Mouse (Mus musculus) intestine, postnatal 0 days (tissue): ENCODE measurements around the gene Ncor2. TPM values are rescaled to one million over a fixed set of nuclear protein-coding genes. Genes with fewer than 3 reads are reported as not detected.
A peak's percentile ranks its signal among the peaks of the same experiment; 100 is the strongest.

Source experiments
- ATAC-seq: fragments of 200-750 bp; cut with Nextera tagmentation; 2 replicates; pipeline ENCODE4 v1.8.0; 2017; ENCODE audit warnings: mild to moderate bottlenecking, moderate TSS enrichment, moderate library complexity
- H3K27ac ChIP-seq: fragments of 300-500 bp; sonication (generic); 2 replicates; pipeline ENCODE4 v1.5.1; 2014; ENCODE audit warnings: mild to moderate bottlenecking, low read depth, low read length, moderate library complexity
- H3K27me3 ChIP-seq: fragments of 300-500 bp; sonication (generic); replicated peaks from 2 replicates; pipeline ENCODE4 v1.6.1; 2014; ENCODE audit warnings: low read length, mixed read lengths; ENCODE audit not compliant: control insufficient read depth, insufficient read depth
- H3K36me3 ChIP-seq: fragments of 300-500 bp; sonication (generic); 2 replicates; pipeline ENCODE4 v1.6.1; 2014; ENCODE audit warnings: mild to moderate bottlenecking, moderate library complexity; ENCODE audit not compliant: control insufficient read depth, insufficient read depth
- H3K4me1 ChIP-seq: fragments of 300-500 bp; sonication (generic); replicated peaks from 2 replicates; pipeline ENCODE4 v1.6.1; 2014; ENCODE audit warnings: antibody characterized with exemption, low read length, mixed read lengths; ENCODE audit not compliant: control insufficient read depth, insufficient read depth
- H3K4me2 ChIP-seq: fragments of 300-500 bp; sonication (generic); replicated peaks from 2 replicates; pipeline ENCODE4 v1.6.1; 2014; ENCODE audit warnings: low read depth, mild to moderate bottlenecking, moderate library complexity
- H3K4me3 ChIP-seq: fragments of 300-500 bp; sonication (generic); 2 replicates; pipeline ENCODE4 v1.5.1; 2014; ENCODE audit warnings: low read depth, low read length
- H3K9ac ChIP-seq: fragments of 300-500 bp; sonication (generic); 2 replicates; pipeline ENCODE4 v1.6.1; 2014; ENCODE audit warnings: mild to moderate bottlenecking, low read depth, low read length
- H3K9me3 ChIP-seq: fragments of 300-500 bp; sonication (generic); 2 replicates; pipeline ENCODE4 v1.6.1; 2016; ENCODE audit warnings: mixed run types; ENCODE audit not compliant: control insufficient read depth
- CTCF ChIP-seq: sonication (generic); IDR thresholded peaks from 2 replicates; pipeline ENCODE4 v1.5.1; 2016; ENCODE audit warnings: low read depth, mild to moderate bottlenecking, control low read depth, antibody characterized with exemption, moderate library complexity
- WGBS: fragments of 180-500 bp; shearing (Covaris S2); extraction: QIAGEN DNeasy Blood & Tissue Kit; methylation state at CpG from one replicate; pipeline ENCODE4 v1.1.7; 2014; 5-methylcytosine and 5-hydroxymethylcytosine counted together
- polyA plus RNA-seq: library from polyadenylated mRNA; unstranded; fragments of >200 nt; fragmentation: Nextera tagmentation; extraction: Ambion mirVana; gene quantifications from 2 replicates; pipeline ENCODE4 v1.2.1, GENCODE M21; 2015

Ncor2 gene
- polyA plus RNA-seq, 1 experiment from 2014 or later, result 7.1 TPM

DNA sequence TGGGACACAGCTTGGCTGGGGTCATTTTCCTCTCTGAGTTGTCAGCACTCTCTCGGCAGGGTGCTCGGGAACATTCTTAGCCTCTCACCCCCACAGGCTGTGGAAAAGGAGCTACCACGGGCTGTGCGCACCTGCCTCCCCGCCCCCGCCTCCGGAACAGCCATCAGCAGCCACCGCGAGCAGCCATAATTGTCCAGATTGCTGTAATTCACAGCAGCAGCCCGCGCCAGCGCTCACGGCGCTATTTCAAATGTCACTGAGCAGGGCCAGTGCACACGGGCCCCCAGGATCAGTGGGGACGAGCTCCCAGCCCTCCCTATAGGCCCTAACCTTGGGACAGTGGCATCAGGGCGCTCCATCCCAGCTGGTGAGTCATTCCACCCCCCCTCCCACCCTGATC, 116.0 kb downstream of the Ncor2 start:
- Histone ChIP-seq H3K4me3 (no peak overlapping the region), H3K9me3 (no peaks in the 10 kb centered on the region), H3K4me1 (no peaks in the 10 kb centered on the region; the same call in 1 of the 2 replicates), H3K27ac (no peak overlapping the region), H3K36me3 (peaks cover 40% of the 10 kb centered on the region), H3K27me3 (no peaks in the 10 kb centered on the region), H3K4me2 (no peak overlapping the region), H3K9ac (no peak overlapping the region)
- 75% methylated on average over 17 of the region's 17 CpGs for WGBS
- ATAC-seq, result no peak
- no peak for TF ChIP-seq CTCF

DNA sequence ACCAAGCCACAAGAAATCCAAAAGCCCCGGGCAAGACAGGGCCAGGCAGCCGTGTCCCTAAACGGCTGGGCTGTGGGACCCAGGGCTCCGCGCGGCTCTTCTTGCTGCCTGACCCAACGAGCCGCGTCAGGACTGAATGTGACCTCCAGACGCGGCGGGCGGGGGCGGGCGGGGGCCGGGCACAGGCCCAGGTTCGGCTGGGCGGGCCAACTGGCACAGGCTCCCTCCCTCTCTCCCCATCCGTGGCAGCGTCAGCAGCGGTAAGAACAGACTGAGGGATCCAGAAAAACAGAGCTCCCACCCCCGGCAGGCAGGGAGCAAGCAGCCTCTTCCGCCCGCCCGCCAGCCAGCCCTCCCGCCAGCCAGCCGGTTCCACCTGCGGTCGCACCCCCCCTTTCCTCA, 120.8 kb downstream of the Ncor2 start:
- H3K4me3 ChIP-seq, result peak overlapping the region; percentile 16; the same call in 1 of the 2 replicates
- no peak for ATAC-seq
- no peak overlapping the region for H3K9ac ChIP-seq
- H3K27ac ChIP-seq, result peak overlapping the region; percentile 52; the same call in 1 of the 2 replicates
- no peaks in the 10 kb centered on the region for H3K27me3 ChIP-seq
- H3K9me3 ChIP-seq, result no peaks in the 10 kb centered on the region
- peaks cover 20% of the 10 kb centered on the region; the same call in 1 of the 2 replicates for H3K36me3 ChIP-seq
- 27% methylated on average over 28 of the region's 29 CpGs for WGBS
- H3K4me2 ChIP-seq, result peak overlapping the region; percentile 46
- H3K4me1 ChIP-seq, result no peaks in the 10 kb centered on the region; the same call in 1 of the 2 replicates
- no peak for TF ChIP-seq CTCF

DNA sequence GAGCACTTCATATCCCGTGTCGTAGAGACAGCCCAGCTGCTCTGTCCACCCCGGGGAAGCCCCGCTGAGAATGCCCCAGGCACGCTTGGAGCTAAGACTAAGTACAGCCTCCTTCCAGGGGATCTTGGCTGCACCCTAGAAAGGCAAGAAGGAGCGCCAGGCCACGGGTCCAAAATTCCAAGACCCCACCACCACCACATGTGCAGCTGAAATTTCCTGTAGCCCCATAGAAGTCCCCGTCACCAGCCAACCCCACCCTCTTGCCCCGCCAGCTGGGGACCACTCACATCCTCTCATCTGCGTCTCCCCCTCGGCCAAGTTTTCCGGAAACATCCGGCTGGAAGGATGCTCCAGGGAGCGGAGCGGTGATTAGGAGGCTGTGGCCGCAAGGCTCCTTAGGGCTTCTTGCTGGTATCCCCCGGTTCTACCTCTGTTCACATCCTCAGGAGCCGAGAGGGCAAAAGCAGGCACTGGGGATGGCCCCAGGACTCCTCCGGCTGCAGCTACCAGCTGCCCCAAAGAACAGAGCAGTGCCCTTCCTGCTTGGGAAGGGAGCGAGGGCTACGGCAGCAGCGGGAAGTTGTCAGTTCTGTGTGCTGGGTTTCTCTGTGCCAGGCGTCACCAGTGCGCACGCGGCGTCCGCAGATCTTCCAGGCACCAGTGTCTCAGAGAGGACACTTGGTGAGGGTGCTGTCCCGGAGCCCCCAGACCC, 121.3 kb downstream of the Ncor2 start:
- H3K9ac ChIP-seq, result no peak overlapping the region
- no peak for ATAC-seq
- no peaks in the 10 kb centered on the region for H3K27me3 ChIP-seq
- H3K9me3 ChIP-seq, result no peaks in the 10 kb centered on the region
- 52% methylated on average over 29 of the region's 29 CpGs for WGBS
- H3K36me3 ChIP-seq, result peaks cover 23% of the 10 kb centered on the region; the same call in 1 of the 2 replicates
- H3K4me2 ChIP-seq, result peak overlapping the region; percentile 46
- no peaks in the 10 kb centered on the region; the same call in 1 of the 2 replicates for H3K4me1 ChIP-seq
- H3K27ac ChIP-seq, result peak overlapping the region; percentile 52; the same call in 1 of the 2 replicates
- no peak for TF ChIP-seq CTCF
- H3K4me3 ChIP-seq, result peak overlapping the region; percentile 16; the same call in 1 of the 2 replicates

DNA sequence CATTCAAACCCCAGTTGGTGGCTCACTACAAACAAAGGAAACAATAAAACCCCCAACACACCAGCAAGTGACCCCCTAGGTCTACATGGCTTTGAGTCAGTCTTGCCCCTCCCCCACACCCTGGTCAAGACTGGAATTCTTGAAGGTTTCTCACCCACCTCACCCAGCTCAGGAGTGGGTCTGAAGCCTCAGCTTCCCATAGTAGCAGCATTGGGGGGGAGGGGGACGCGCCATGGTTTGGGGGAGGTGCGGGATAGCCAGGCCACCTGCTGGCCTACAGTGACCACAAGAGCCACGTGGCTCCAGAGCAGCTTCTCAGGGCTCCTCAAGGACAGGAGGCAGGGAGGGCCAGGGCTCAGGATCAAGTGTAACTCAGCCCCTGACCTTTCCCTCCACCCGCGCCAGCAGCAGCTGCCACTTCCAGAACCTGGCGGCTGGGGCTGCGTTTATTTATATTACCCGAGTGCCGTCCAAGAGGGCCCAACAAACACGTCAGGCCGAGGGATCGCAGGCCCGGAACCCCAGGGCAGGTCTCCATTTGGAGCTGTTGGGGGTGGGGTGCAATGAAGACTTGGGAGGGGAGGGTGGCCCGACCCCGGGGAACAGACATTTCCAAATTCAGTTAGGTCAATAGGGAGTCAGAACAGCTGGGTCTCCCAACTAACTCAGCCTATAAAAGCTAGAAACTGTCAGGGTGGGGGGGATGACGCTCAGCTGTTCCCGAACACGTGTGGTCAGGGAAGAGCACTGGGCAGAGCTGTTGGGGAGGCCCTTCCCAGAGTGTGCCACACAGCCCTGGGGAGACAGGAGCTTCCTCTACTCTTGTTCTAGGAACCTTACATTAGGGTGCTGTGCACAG, 122.1 kb downstream of the Ncor2 start:
- TF ChIP-seq CTCF, result no peak
- Histone ChIP-seq H3K27ac (no peak overlapping the region), H3K4me2 (peak overlapping the region; percentile 46; the same call in 1 of the 2 replicates), H3K9me3 (no peaks in the 10 kb centered on the region), H3K9ac (no peak overlapping the region; the same call in 1 of the 2 replicates), H3K27me3 (no peaks in the 10 kb centered on the region), H3K36me3 (peaks cover 23% of the 10 kb centered on the region; the same call in 1 of the 2 replicates), H3K4me1 (no peaks in the 10 kb centered on the region; the same call in 1 of the 2 replicates), H3K4me3 (no peak overlapping the region)
- 39% methylated on average over 19 of the region's 19 CpGs for WGBS
- no peak for ATAC-seq

DNA sequence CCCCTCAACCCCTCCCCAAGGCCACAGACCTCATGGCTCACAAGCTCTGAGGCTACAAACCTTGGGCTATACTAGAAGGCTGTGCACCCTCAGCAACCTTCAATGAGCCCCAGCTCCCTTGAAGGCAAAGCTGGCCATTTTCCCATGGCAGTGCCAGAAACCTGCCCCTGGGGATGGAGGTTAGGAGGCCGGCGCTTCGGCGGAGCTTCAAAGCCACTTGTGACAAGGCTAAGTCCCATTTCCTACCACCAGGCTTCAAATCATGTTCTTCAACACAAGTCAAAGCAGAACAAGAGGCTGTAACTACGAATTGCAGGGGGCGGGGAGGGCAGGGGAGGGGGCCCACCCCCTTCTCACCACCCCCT, 122.7 kb downstream of the Ncor2 start:
- H3K9ac ChIP-seq, result no peak overlapping the region
- no peak overlapping the region for H3K4me2 ChIP-seq
- H3K4me3 ChIP-seq, result no peak overlapping the region
- H3K9me3 ChIP-seq, result no peaks in the 10 kb centered on the region
- H3K27me3 ChIP-seq, result no peaks in the 10 kb centered on the region
- no peak overlapping the region for H3K27ac ChIP-seq
- H3K4me1 ChIP-seq, result no peaks in the 10 kb centered on the region
- no peak for ATAC-seq
- no peak for TF ChIP-seq CTCF
- WGBS, result 52% methylated on average over 6 of the region's 6 CpGs
- peaks cover 27% of the 10 kb centered on the region; the same call in 1 of the 2 replicates for H3K36me3 ChIP-seq

DNA sequence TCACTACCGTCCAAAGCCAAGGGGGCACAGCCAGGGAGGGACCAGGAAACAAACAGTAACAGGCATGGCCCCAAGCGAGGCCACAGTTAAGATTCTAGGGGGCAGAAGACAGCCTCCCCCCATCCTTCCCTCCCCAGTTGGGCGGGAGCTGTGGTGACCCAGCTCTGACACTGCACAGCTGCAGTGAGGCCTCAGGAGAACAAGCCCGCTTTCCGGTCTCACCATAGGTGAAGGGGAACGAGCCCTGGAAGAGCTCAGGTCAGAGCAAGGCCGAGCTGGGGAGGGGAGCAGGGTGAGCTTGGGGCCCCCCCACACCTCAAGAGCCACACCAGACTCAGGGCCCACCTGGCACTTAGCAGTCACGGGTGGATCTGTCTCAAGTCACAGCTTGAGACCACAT, 123.1 kb downstream of the Ncor2 start:
- Histone ChIP-seq H3K4me1 (no peaks in the 10 kb centered on the region), H3K9ac (no peak overlapping the region), H3K27me3 (no peaks in the 10 kb centered on the region), H3K36me3 (peaks cover 31% of the 10 kb centered on the region; the same call in 1 of the 2 replicates), H3K4me3 (no peak overlapping the region), H3K27ac (no peak overlapping the region), H3K9me3 (no peaks in the 10 kb centered on the region), H3K4me2 (no peak overlapping the region)
- WGBS, result 57% methylated on average over 8 of the region's 8 CpGs
- no peak for ATAC-seq
- no peak for TF ChIP-seq CTCF
